Mouse (Mus musculus) stomach, embryonic 16.5 days (tissue): ENCODE results near the gene Fam189a1. TPM values are rescaled to one million over a fixed set of nuclear protein-coding genes. Genes with fewer than 3 reads are reported as not detected.

Source experiments
- ATAC-seq: fragments of 200-750 bp; cut with Nextera tagmentation; 2 replicates; pipeline ENCODE4 v1.8.0; 2017; ENCODE audit warnings: moderate number of reproducible peaks, moderate TSS enrichment; ENCODE audit not compliant: insufficient read depth, low FRiP score
- H3K27ac ChIP-seq: fragments of 300-500 bp; sonication (generic); 2 replicates; pipeline ENCODE4 v1.5.1; 2014; ENCODE audit warnings: low read length
- H3K27me3 ChIP-seq: fragments of 300-500 bp; sonication (generic); 2 replicates; pipeline ENCODE4 v1.6.1; 2014; ENCODE audit warnings: low read length, control low read depth, mixed read lengths; ENCODE audit not compliant: control insufficient read depth, insufficient read depth
- H3K36me3 ChIP-seq: fragments of 300-500 bp; sonication (generic); 2 replicates; pipeline ENCODE4 v1.6.1; 2014; ENCODE audit warnings: low read length; ENCODE audit not compliant: control insufficient read depth, insufficient read depth
- H3K4me1 ChIP-seq: fragments of 300-500 bp; sonication (generic); 2 replicates; pipeline ENCODE4 v1.6.1; 2014; ENCODE audit warnings: low read length, control low read depth, mixed read lengths; ENCODE audit not compliant: control insufficient read depth, insufficient read depth
- H3K4me2 ChIP-seq: fragments of 300-500 bp; sonication (generic); 2 replicates; pipeline ENCODE4 v1.6.1; 2014; ENCODE audit warnings: low read depth, low read length, mixed read lengths
- H3K4me3 ChIP-seq: fragments of 300-500 bp; sonication (generic); replicated peaks from 2 replicates; pipeline ENCODE4 v1.5.1; 2014; ENCODE audit warnings: mild to moderate bottlenecking, low read length
- H3K9ac ChIP-seq: fragments of 300-500 bp; sonication (generic); 2 replicates; pipeline ENCODE4 v1.6.1; 2014; ENCODE audit warnings: low read length
- H3K9me3 ChIP-seq: fragments of 300-500 bp; sonication (generic); replicated peaks from 2 replicates; pipeline ENCODE4 v1.6.1; 2016; ENCODE audit warnings: low read length, control low read depth; ENCODE audit not compliant: control insufficient read depth
- WGBS: fragments of 180-500 bp; shearing (Covaris S2); extraction: QIAGEN DNeasy Blood & Tissue Kit; methylation state at CpG from one replicate; pipeline ENCODE4 v1.1.7; 2014; 5-methylcytosine and 5-hydroxymethylcytosine counted together
- polyA plus RNA-seq: library from polyadenylated mRNA; unstranded; fragments of >200 nt; fragmentation: Nextera tagmentation; extraction: Ambion mirVana; gene quantifications from 2 replicates; pipeline ENCODE4 v1.2.1, GENCODE M21; 2015

Fam189a1 gene
- polyA plus RNA-seq, 1 experiment from 2014 or later, result 0.37 TPM

- H3K27me3 ChIP-seq, result peaks cover 25% of the 10 kb centered on the region
- ATAC-seq, result no peak
- WGBS, result 87% methylated on average over 7 of the region's 7 CpGs
- no peaks in the 10 kb centered on the region for H3K36me3 ChIP-seq
- no peak overlapping the region for H3K27ac ChIP-seq
- H3K9ac ChIP-seq, result no peak overlapping the region
- H3K4me2 ChIP-seq, result no peak overlapping the region
- no peaks in the 10 kb centered on the region for H3K9me3 ChIP-seq
- no peak overlapping the region for H3K4me3 ChIP-seq
- H3K4me1 ChIP-seq, result no peaks in the 10 kb centered on the region
Observed at GRCm38 (mm10) chr7:65151526-65151925, 4.8 kb downstream of the Fam189a1 start.

- 88% methylated on average over 9 of the region's 9 CpGs for WGBS
- H3K27ac ChIP-seq, result no peak overlapping the region
- ATAC-seq, result no peak
- H3K9ac ChIP-seq, result no peak overlapping the region
- H3K4me1 ChIP-seq, result no peaks in the 10 kb centered on the region
- no peaks in the 10 kb centered on the region for H3K36me3 ChIP-seq
- H3K9me3 ChIP-seq, result no peaks in the 10 kb centered on the region
- no peak overlapping the region for H3K4me2 ChIP-seq
- peaks cover 6% of the 10 kb centered on the region for H3K27me3 ChIP-seq
- no peak overlapping the region for H3K4me3 ChIP-seq
Observed at GRCm38 (mm10) chr7:65149040-65149439, 7.3 kb downstream of the Fam189a1 start.

GRCm38 (mm10) chr7:65144881-65145280 lies 11.5 kb downstream of the Fam189a1 start:
- Histone ChIP-seq H3K27me3 (no peaks in the 10 kb centered on the region), H3K4me1 (no peaks in the 10 kb centered on the region), H3K36me3 (no peaks in the 10 kb centered on the region), H3K9me3 (no peaks in the 10 kb centered on the region), H3K27ac (no peak overlapping the region), H3K4me3 (no peak overlapping the region), H3K4me2 (no peak overlapping the region), H3K9ac (no peak overlapping the region)
- WGBS, result 54% methylated on average over 6 of the region's 6 CpGs
- no peak for ATAC-seq

- 47% methylated on average over 6 of the region's 6 CpGs for WGBS
- H3K27ac ChIP-seq, result no peak overlapping the region
- ATAC-seq, result no peak
- no peaks in the 10 kb centered on the region for H3K4me1 ChIP-seq
- no peak overlapping the region for H3K9ac ChIP-seq
- H3K4me3 ChIP-seq, result no peak overlapping the region
- H3K4me2 ChIP-seq, result no peak overlapping the region
- H3K36me3 ChIP-seq, result no peaks in the 10 kb centered on the region
- no peaks in the 10 kb centered on the region for H3K9me3 ChIP-seq
- no peaks in the 10 kb centered on the region for H3K27me3 ChIP-seq
Observed at GRCm38 (mm10) chr7:65141907-65142698, 14.3 kb downstream of the Fam189a1 start.

GRCm38 (mm10) chr7:65140832-65141231 lies 15.5 kb downstream of the Fam189a1 start:
- no peak for ATAC-seq
- Histone ChIP-seq H3K27me3 (no peaks in the 10 kb centered on the region), H3K9me3 (no peaks in the 10 kb centered on the region), H3K27ac (no peak overlapping the region), H3K9ac (no peak overlapping the region), H3K4me3 (no peak overlapping the region), H3K4me1 (no peaks in the 10 kb centered on the region), H3K4me2 (no peak overlapping the region), H3K36me3 (no peaks in the 10 kb centered on the region)
- WGBS, result 72% methylated on average over 5 of the region's 5 CpGs

- H3K4me2 ChIP-seq, result no peak overlapping the region
- no peaks in the 10 kb centered on the region for H3K9me3 ChIP-seq
- no peaks in the 10 kb centered on the region for H3K4me1 ChIP-seq
- ATAC-seq, result no peak
- no peaks in the 10 kb centered on the region for H3K36me3 ChIP-seq
- H3K9ac ChIP-seq, result no peak overlapping the region
- H3K4me3 ChIP-seq, result no peak overlapping the region
- no peaks in the 10 kb centered on the region for H3K27me3 ChIP-seq
- H3K27ac ChIP-seq, result no peak overlapping the region
- WGBS, result 64% methylated on average over 5 of the region's 5 CpGs
Observed at GRCm38 (mm10) chr7:65140099-65140498, 16.3 kb downstream of the Fam189a1 start.

- Histone ChIP-seq H3K27me3 (no peaks in the 10 kb centered on the region), H3K4me1 (no peaks in the 10 kb centered on the region), H3K9me3 (no peaks in the 10 kb centered on the region), H3K4me3 (no peak overlapping the region), H3K9ac (no peak overlapping the region), H3K27ac (no peak overlapping the region), H3K36me3 (no peaks in the 10 kb centered on the region), H3K4me2 (no peak overlapping the region)
- WGBS, result 72% methylated on average over 3 of the region's 3 CpGs
- ATAC-seq, result no peak
Observed at GRCm38 (mm10) chr7:65123766-65124165, 32.6 kb downstream of the Fam189a1 start.

GRCm38 (mm10) chr7:65116903-65117302 lies 39.5 kb downstream of the Fam189a1 start:
- WGBS, result 93% methylated on average over 7 of the region's 7 CpGs
- H3K4me1 ChIP-seq, result no peaks in the 10 kb centered on the region
- no peaks in the 10 kb centered on the region for H3K36me3 ChIP-seq

GRCm38 (mm10) chr7:65115366-65115765 lies 41.0 kb downstream of the Fam189a1 start:
- WGBS, result 78% methylated on average over 3 of the region's 3 CpGs
- no peak for ATAC-seq

More at GRCm38 (mm10) chr7:65116903-65117302, 39.5 kb downstream of the Fam189a1 start:
- Histone ChIP-seq H3K9me3 (no peaks in the 10 kb centered on the region), H3K9ac (no peak overlapping the region), H3K4me3 (no peak overlapping the region), H3K27me3 (no peaks in the 10 kb centered on the region), H3K4me2 (no peak overlapping the region), H3K27ac (no peak overlapping the region)
- ATAC-seq, result no peak

More at GRCm38 (mm10) chr7:65115366-65115765, 41.0 kb downstream of the Fam189a1 start:
- Histone ChIP-seq H3K9me3 (no peaks in the 10 kb centered on the region), H3K4me1 (no peaks in the 10 kb centered on the region), H3K4me3 (no peak overlapping the region), H3K4me2 (no peak overlapping the region), H3K27ac (no peak overlapping the region), H3K36me3 (no peaks in the 10 kb centered on the region), H3K27me3 (no peaks in the 10 kb centered on the region), H3K9ac (no peak overlapping the region)
